Mouse (Mus musculus) ovary, adult 18-20 months (tissue): ENCODE measurements at regions not wholly inside any gene's neighbourhood (a gene's known extent, or its start where the extent isn't known, plus 50 kb on each side); places are given as distances from the start of the nearest gene placed in this dataset.

Experiments used
- DNase-seq: peaks from one replicate; pipeline ENCODE4 v3.0.0; 2022; ENCODE audit warnings: low spot score, mixed read lengths

- no peak for DNase-seq
These were observed 461.8 kb downstream of the Ccdc171 start for GRCm38 (mm10) chr4:83986951-83987822.

- no peak for DNase-seq
These were observed 462.5 kb downstream of the Ccdc171 start for GRCm38 (mm10) chr4:83987846-83988245.

- DNase-seq, result no peak
These were observed 463.0 kb downstream of the Ccdc171 start for GRCm38 (mm10) chr4:83988314-83988713.

- no peak for DNase-seq
These were observed 465.0 kb downstream of the Ccdc171 start for GRCm38 (mm10) chr4:83990126-83990989.

GRCm38 (mm10) chr4:83991195-83991594 is 465.9 kb downstream of the Ccdc171 start:
- DNase-seq, result no peak

GRCm38 (mm10) chr4:83997079-83997478 is 471.7 kb downstream of the Ccdc171 start:
- no peak for DNase-seq

- DNase-seq, result no peak
These were observed 476.3 kb downstream of the Ccdc171 start for GRCm38 (mm10) chr4:84001645-84002044.

GRCm38 (mm10) chr4:84004055-84004778 is 478.9 kb downstream of the Ccdc171 start:
- no peak for DNase-seq

- no peak for DNase-seq
These were observed 479.5 kb downstream of the Ccdc171 start for GRCm38 (mm10) chr4:84004786-84005382.

GRCm38 (mm10) chr4:84011941-84012340 is 486.6 kb downstream of the Ccdc171 start:
- no peak for DNase-seq

- no peak for DNase-seq
These were observed 489.8 kb downstream of the Ccdc171 start for GRCm38 (mm10) chr4:84015139-84015538.

GRCm38 (mm10) chr4:84015552-84016169 is 490.3 kb downstream of the Ccdc171 start:
- no peak for DNase-seq

- DNase-seq, result no peak
These were observed 492.8 kb downstream of the Ccdc171 start for GRCm38 (mm10) chr4:84018135-84018534.

GRCm38 (mm10) chr4:84018774-84019173 is 493.4 kb downstream of the Ccdc171 start:
- DNase-seq, result no peak

- no peak for DNase-seq
These were observed 494.3 kb downstream of the Ccdc171 start for GRCm38 (mm10) chr4:84019500-84020255.

- no peak for DNase-seq
These were observed 495.3 kb downstream of the Ccdc171 start for GRCm38 (mm10) chr4:84020692-84021091.

GRCm38 (mm10) chr4:84022323-84022722 is 497.0 kb downstream of the Ccdc171 start:
- no peak for DNase-seq

GRCm38 (mm10) chr4:84026144-84026543 is 500.8 kb downstream of the Ccdc171 start:
- no peak for DNase-seq

GRCm38 (mm10) chr4:84028120-84028519 is 502.8 kb downstream of the Ccdc171 start:
- no peak for DNase-seq

- DNase-seq, result no peak
These were observed 505.6 kb downstream of the Ccdc171 start for GRCm38 (mm10) chr4:84030916-84031315.

- no peak for DNase-seq
These were observed 507.2 kb downstream of the Ccdc171 start for GRCm38 (mm10) chr4:84032505-84032904.
